Mouse (Mus musculus): Measurements from ENCODE around the gene Parp3. TPM values are rescaled to one million over a fixed set of nuclear protein-coding genes. Genes with fewer than 3 reads are reported as not detected.

The Parp3 gene
- polyA plus RNA-seq, 1 experiment from 2014 or later: 1.3 TPM

DNA sequence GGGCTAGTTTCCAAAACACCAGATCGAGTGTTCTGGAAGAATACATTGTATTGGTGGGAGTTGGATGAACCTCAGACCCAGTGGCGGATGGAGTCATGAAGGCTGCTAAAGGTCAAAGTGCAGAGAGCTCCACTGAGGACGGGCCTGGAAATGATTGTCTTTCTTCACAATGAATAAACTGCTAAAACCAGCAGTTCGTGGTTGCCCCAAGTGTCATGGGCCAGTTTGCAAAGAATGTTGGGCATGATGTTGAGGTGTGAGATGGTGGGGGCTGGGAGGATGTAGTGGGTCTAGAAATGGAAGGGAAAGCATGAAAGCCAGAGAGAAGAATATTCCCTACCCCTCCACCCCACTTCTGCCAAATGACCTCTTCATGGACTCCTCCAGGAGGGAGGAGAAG, 31.9 kb downstream of the Parp3 start:
- Histone ChIP-seq H3K9ac (ENCODE audit: low read length) (no peak overlapping the region), H3K27ac (replicated peaks in 1 of 2; ENCODE audit: control insufficient read depth in 1 of 2, insufficient read depth in 1 of 2, low read depth in 2 of 2, low read length in 2 of 2) (no peak overlapping the region), H3K4me3 (ENCODE audit: control insufficient read depth in 1 of 2, insufficient read depth in 1 of 2, low read depth in 1 of 2, low read length in 2 of 2) (no peak overlapping the region), H3K9me3 (ENCODE audit: control insufficient read depth, low read length) (no peaks in the 10 kb centered on the region), H3K36me3 (ENCODE audit: control insufficient read depth, insufficient read depth, low read length) (0 out of 2 replicates have a peak, but pooled peaks cover 4% of the 10 kb centered on the region), H3K4me2 (ENCODE audit: low read length) (no peak overlapping the region), H3K4me1 (ENCODE audit: control insufficient read depth in 2 of 2, insufficient read depth in 2 of 2, low read length in 2 of 2) (peaks cover 8 to 18% of the 10 kb centered on the region in 2 experiments), H3K27me3 (ENCODE audit: control insufficient read depth, insufficient read depth, low read length) (no peaks in the 10 kb centered on the region)
- WGBS: 83% methylated on average over 4 of the region's 4 CpGs
- ATAC-seq (ENCODE audit: insufficient number of reproducible peaks, insufficient read depth, low FRiP score, low read depth): no peak

DNA sequence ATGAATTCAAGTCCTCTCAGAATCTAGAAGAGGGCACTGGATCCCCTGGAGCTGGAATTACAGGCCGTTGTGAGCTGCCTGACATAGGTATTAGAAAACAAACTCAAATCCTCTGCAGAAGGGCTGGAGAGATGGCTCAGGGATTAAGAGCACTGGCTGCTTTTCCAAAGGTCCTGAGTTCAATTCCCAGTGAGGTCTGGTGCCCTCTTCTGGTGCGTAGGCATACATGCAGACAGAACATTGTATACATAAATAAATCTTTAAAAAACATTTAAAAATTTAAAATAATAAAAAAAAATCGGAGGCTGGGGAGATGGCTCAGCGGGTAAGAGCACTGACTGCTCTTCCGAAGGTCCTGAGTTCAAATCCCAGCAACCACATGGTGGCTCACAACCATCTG, 34.1 kb downstream of the Parp3 start:
- 69% methylated on average over 5 of the region's 5 CpGs for WGBS
- no peaks in the 10 kb centered on the region for H3K9me3 ChIP-seq (ENCODE audit: control insufficient read depth, low read length)
- no peak overlapping the region for H3K9ac ChIP-seq (ENCODE audit: low read length)
- peaks cover 7 to 15% of the 10 kb centered on the region in 2 experiments for H3K4me1 ChIP-seq (ENCODE audit: control insufficient read depth in 2 of 2, insufficient read depth in 2 of 2, low read length in 2 of 2)
- H3K4me3 ChIP-seq (ENCODE audit: control insufficient read depth in 1 of 2, insufficient read depth in 1 of 2, low read depth in 1 of 2, low read length in 2 of 2): no peak overlapping the region
- no peak overlapping the region for H3K4me2 ChIP-seq (ENCODE audit: low read length)
- H3K27me3 ChIP-seq (ENCODE audit: control insufficient read depth, insufficient read depth, low read length): no peaks in the 10 kb centered on the region
- no peak for ATAC-seq (ENCODE audit: insufficient number of reproducible peaks, insufficient read depth, low FRiP score, low read depth)
- 0 out of 2 replicates have a peak, but pooled peaks cover 5% of the 10 kb centered on the region for H3K36me3 ChIP-seq (ENCODE audit: control insufficient read depth, insufficient read depth, low read length)
- H3K27ac ChIP-seq (replicated peaks in 1 of 2; ENCODE audit: control insufficient read depth in 1 of 2, insufficient read depth in 1 of 2, low read depth in 2 of 2, low read length in 2 of 2): no peak overlapping the region

DNA sequence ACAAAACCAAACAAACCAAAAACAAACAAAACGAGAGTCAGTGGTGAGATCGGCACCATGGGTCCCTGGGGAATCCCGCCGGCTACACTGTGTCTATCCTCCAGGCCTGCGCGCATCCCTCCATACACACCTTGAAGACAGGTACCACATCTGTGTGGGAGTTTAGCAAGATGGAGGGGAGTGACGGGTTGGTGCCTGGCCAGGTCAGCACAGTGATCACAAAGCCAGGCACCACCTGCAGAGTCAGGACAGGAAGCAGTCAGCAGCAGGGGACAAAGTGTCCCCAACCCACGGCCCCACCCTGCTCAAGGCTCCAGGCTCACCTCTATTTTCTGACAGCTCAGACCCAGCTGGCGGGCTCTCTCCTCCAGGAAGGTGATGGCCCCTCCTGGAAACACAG, 40.2 kb downstream of the Parp3 start:
- H3K4me2 ChIP-seq (ENCODE audit: low read length): no peak overlapping the region
- H3K4me3 ChIP-seq (ENCODE audit: control insufficient read depth in 1 of 2, insufficient read depth in 1 of 2, low read depth in 1 of 2, low read length in 2 of 2): no peak overlapping the region
- H3K9ac ChIP-seq (ENCODE audit: low read length): no peak overlapping the region
- peaks cover 11 to 16% of the 10 kb centered on the region in 2 experiments for H3K4me1 ChIP-seq (ENCODE audit: control insufficient read depth in 2 of 2, insufficient read depth in 2 of 2, low read length in 2 of 2)
- no peak overlapping the region for H3K27ac ChIP-seq (replicated peaks in 1 of 2; ENCODE audit: control insufficient read depth in 1 of 2, insufficient read depth in 1 of 2, low read depth in 2 of 2, low read length in 2 of 2)
- ATAC-seq (ENCODE audit: insufficient number of reproducible peaks, insufficient read depth, low FRiP score, low read depth): no peak
- no peaks in the 10 kb centered on the region for H3K27me3 ChIP-seq (ENCODE audit: control insufficient read depth, insufficient read depth, low read length)
- H3K36me3 ChIP-seq (ENCODE audit: control insufficient read depth, insufficient read depth, low read length): peaks cover 34% of the 10 kb centered on the region
- H3K9me3 ChIP-seq (ENCODE audit: control insufficient read depth, low read length): no peaks in the 10 kb centered on the region
- 79% methylated on average over 9 of the region's 9 CpGs for WGBS

DNA sequence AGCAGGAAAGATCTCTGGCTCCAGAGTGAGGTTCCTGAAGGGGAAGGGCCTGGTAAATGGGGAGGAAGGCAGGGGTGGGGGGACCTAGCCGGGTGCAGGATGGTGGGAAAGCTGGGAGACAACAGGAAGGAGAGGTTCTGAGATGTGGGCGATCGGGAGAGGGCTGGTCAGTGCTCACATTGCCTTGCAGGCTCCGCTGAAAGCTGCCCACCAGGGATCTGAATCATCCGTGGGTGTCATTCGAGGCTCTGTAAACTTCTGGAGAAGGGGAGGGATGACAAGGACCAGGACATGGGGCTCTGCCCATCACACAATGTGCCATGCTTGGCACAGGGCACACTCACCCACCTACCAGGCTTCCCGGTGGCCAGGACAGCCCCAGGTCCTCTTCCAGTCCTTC, 43.4 kb downstream of the Parp3 start:
- Histone ChIP-seq H3K4me2 (ENCODE audit: low read length) (no peak overlapping the region), H3K4me1 (ENCODE audit: control insufficient read depth in 2 of 2, insufficient read depth in 2 of 2, low read length in 2 of 2) (peaks cover 11 to 18% of the 10 kb centered on the region in 2 experiments), H3K9ac (ENCODE audit: low read length) (no peak overlapping the region), H3K9me3 (ENCODE audit: control insufficient read depth, low read length) (no peaks in the 10 kb centered on the region), H3K36me3 (ENCODE audit: control insufficient read depth, insufficient read depth, low read length) (peaks cover 42% of the 10 kb centered on the region), H3K27me3 (ENCODE audit: control insufficient read depth, insufficient read depth, low read length) (no peaks in the 10 kb centered on the region), H3K4me3 (ENCODE audit: control insufficient read depth in 1 of 2, insufficient read depth in 1 of 2, low read depth in 1 of 2, low read length in 2 of 2) (no peak overlapping the region), H3K27ac (replicated peaks in 1 of 2; ENCODE audit: control insufficient read depth in 1 of 2, insufficient read depth in 1 of 2, low read depth in 2 of 2, low read length in 2 of 2) (no peak overlapping the region)
- 72% methylated on average over 7 of the region's 7 CpGs for WGBS
- no peak for ATAC-seq (ENCODE audit: insufficient number of reproducible peaks, insufficient read depth, low FRiP score, low read depth)

DNA sequence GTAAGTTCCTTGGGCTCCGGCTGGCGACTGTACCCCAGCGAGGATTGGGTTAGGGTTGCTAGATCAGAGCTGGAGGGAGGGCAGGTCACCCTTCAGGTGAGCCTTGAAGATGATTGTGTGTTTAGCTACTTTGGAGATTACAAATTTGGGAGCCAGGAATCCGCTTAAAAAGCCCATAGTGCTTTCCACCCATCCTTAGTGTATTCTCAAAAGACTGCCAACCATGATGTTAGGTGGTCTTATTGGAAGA, 46.8 kb downstream of the Parp3 start:
- Histone ChIP-seq H3K36me3 (ENCODE audit: control insufficient read depth, insufficient read depth, low read length) (peaks cover 42% of the 10 kb centered on the region), H3K27me3 (ENCODE audit: control insufficient read depth, insufficient read depth, low read length) (no peaks in the 10 kb centered on the region), H3K4me2 (ENCODE audit: low read length) (peak overlapping the region; percentile 82), H3K9ac (ENCODE audit: low read length) (peak overlapping the region; percentile 99), H3K4me3 (ENCODE audit: control insufficient read depth in 1 of 2, insufficient read depth in 1 of 2, low read depth in 1 of 2, low read length in 2 of 2) (peak overlapping the region; percentile 72 to 86), H3K4me1 (ENCODE audit: control insufficient read depth in 2 of 2, insufficient read depth in 2 of 2, low read length in 2 of 2) (peaks cover 6 to 9% of the 10 kb centered on the region in 2 experiments), H3K27ac (replicated peaks in 1 of 2; ENCODE audit: control insufficient read depth in 1 of 2, insufficient read depth in 1 of 2, low read depth in 2 of 2, low read length in 2 of 2) (peak overlapping the region; percentile 89 to 93), H3K9me3 (ENCODE audit: control insufficient read depth, low read length) (no peaks in the 10 kb centered on the region)
- no peak for ATAC-seq (ENCODE audit: insufficient number of reproducible peaks, insufficient read depth, low FRiP score, low read depth)
- 3% methylated on average over 4 of the region's 4 CpGs for WGBS

DNA sequence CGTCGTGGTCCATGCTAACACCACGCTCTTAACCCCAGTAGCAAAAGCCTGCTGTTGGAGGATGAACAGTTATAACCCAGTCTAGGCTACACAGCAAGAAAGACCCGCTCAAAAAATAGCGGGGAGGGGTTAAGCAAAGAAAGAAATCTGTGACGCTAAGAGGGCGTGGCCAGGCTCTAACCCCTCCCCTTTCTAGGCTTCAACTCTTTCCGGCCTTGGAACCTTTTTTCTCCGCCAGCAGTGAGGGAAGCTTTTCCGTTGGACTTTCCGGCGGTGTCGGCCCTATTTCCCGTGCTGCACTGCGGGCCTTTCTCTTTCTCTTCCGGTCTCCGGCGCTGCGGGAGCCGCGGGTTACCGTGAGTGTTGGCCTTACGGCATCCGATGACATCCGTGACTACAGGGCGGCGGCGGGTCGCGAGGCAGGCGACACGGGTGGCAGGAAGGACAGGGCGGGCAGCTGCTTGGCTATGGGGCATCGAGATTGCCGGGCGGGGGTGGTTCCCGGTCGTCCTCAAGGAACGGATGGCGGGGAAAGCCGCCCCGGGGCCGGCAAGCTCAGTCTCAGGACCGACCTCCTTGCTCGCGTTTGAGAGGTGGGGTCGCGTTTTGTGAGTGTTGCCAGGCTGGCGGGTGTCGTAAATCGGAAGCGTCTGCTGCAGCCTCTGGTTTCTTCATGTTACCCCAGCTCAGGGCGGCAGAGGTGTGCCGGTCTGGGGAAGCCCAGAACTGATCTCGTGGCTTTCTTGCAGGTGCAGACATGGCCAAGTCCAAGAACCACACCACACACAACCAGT, 47.3 kb downstream of the Parp3 start, which contains the start of gene Rpl29:
Rpl29 (plus strand) TSS at position 234 of the 794 bp plus-strand sequence.
- no peaks in the 10 kb centered on the region for H3K27me3 ChIP-seq (ENCODE audit: control insufficient read depth, insufficient read depth, low read length)
- peaks cover 41% of the 10 kb centered on the region for H3K36me3 ChIP-seq (ENCODE audit: control insufficient read depth, insufficient read depth, low read length)
- H3K4me1 ChIP-seq (ENCODE audit: control insufficient read depth in 2 of 2, insufficient read depth in 2 of 2, low read length in 2 of 2): peaks cover 6 to 9% of the 10 kb centered on the region in 2 experiments
- ATAC-seq (ENCODE audit: insufficient number of reproducible peaks, insufficient read depth, low FRiP score, low read depth): peak; percentile 85
- peak within 1 kb of the TSS; percentile 99 for H3K9ac ChIP-seq (ENCODE audit: low read length)
- peak within 1 kb of the TSS; percentile 82 for H3K4me2 ChIP-seq (ENCODE audit: low read length)
- no peaks in the 10 kb centered on the region for H3K9me3 ChIP-seq (ENCODE audit: control insufficient read depth, low read length)
- WGBS: under 1% methylated on average over 55 of the region's 55 CpGs
- H3K27ac ChIP-seq (replicated peaks in 1 of 2; ENCODE audit: control insufficient read depth in 1 of 2, insufficient read depth in 1 of 2, low read depth in 2 of 2, low read length in 2 of 2): peak within 1 kb of the TSS; percentile 93 to 99
- peak within 1 kb of the TSS; percentile 72 to 86 for H3K4me3 ChIP-seq (ENCODE audit: control insufficient read depth in 1 of 2, insufficient read depth in 1 of 2, low read depth in 1 of 2, low read length in 2 of 2)

DNA sequence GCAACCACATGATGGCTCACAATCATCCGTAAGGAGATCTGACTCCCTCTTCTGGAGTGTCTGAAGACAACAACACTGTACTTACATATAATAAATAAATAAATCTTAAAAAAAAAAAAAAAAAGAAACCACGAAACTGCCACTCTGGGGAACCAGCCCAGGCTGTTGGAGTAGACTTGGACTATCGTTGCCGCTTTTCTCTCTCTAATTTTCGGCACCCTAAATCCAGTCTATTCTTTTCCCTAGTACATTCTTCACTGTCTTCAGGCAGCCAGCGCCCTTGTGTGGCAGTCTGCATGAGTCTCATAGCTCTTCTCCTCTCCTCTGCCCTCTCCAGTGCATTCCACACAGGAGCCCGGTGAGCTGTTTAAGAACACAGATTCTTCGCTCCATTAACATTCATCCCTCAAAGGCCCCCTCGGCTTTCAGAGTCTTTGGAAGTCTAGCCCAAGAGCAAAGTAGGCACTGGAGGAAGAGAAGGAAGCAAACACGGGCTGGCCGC, 48.0 kb downstream of the Parp3 start:
- H3K9me3 ChIP-seq (ENCODE audit: control insufficient read depth, low read length): no peaks in the 10 kb centered on the region
- H3K27ac ChIP-seq (replicated peaks in 1 of 2; ENCODE audit: control insufficient read depth in 1 of 2, insufficient read depth in 1 of 2, low read depth in 2 of 2, low read length in 2 of 2): peak overlapping the region; percentile 93 to 99
- ATAC-seq (ENCODE audit: insufficient number of reproducible peaks, insufficient read depth, low FRiP score, low read depth): peak; percentile 58
- peak overlapping the region; percentile 82 for H3K4me2 ChIP-seq (ENCODE audit: low read length)
- peaks cover 35% of the 10 kb centered on the region for H3K36me3 ChIP-seq (ENCODE audit: control insufficient read depth, insufficient read depth, low read length)
- peak overlapping the region; percentile 69 for H3K9ac ChIP-seq (ENCODE audit: low read length)
- H3K27me3 ChIP-seq (ENCODE audit: control insufficient read depth, insufficient read depth, low read length): no peaks in the 10 kb centered on the region
- 12% methylated on average over 11 of the region's 11 CpGs for WGBS
- peaks cover 6 to 9% of the 10 kb centered on the region in 2 experiments for H3K4me1 ChIP-seq (ENCODE audit: control insufficient read depth in 2 of 2, insufficient read depth in 2 of 2, low read length in 2 of 2)
- H3K4me3 ChIP-seq (ENCODE audit: control insufficient read depth in 1 of 2, insufficient read depth in 1 of 2, low read depth in 1 of 2, low read length in 2 of 2): peak overlapping the region; percentile 59 to 86
